ENCODE assay signal across 8 mouse cellular contexts in genomic region chr10:120124801-120125464, GRCm38 (mm10). TPM values are rescaled to one million over a fixed set of nuclear protein-coding genes. Genes with fewer than 3 reads are reported as not detected.
A peak's percentile ranks its signal among the peaks of the same experiment; 100 is the strongest.
DNase-seq lines count a peak whose midpoint lies in the region; TF ChIP-seq lines count a peak whose summit lies in the region.

No protein-coding gene starts in this region.

- no peaks in the 10 kb centered on the region for H3K4me1 ChIP-seq in bone marrow, adult 2 months (ENCODE audit: control insufficient read depth, insufficient read depth, low read length)
- H3K4me1 ChIP-seq in embryonic fibroblast, embryonic 13.5 days (ENCODE audit: control insufficient read depth, insufficient read depth, low read length): peaks cover 3% of the 10 kb centered on the region; the same call in 1 of the 2 replicates

- intact Hi-C loops in heart, postnatal 10 days (cut with DNase I): loop anchor here (1.0 to 5.0 kb wide), 4 partner anchors 61 to 322 kb away; partner anchors contain the start of genes Irak3 and Tmbim4

- H3K4me3 ChIP-seq in bone marrow, adult 2 months (replicated peaks; ENCODE audit: control insufficient read depth, low read depth, low read length): no peak overlapping the region
- H3K4me3 ChIP-seq in embryonic fibroblast, embryonic 13.5 days (ENCODE audit: insufficient read depth, low read length): no peak overlapping the region

- TF ChIP-seq CTCF in bone marrow, adult 2 months (IDR thresholded peaks at IDR 0.05; ENCODE audit: control insufficient read depth, insufficient read depth, low read length): peak; percentile 86
- TF ChIP-seq CTCF in embryonic fibroblast, embryonic 13.5 days (IDR thresholded peaks at IDR 0.05; ENCODE audit: borderline replicate concordance, insufficient read depth, low read length): peak; percentile 78; the same call in 1 of the 2 replicates

- 39% methylated on average over 7 of the region's 7 CpGs for WGBS in bone marrow, adult 2 months

- DNase-seq in ES-CJ7 (ENCODE audit: low read depth, low spot score): peak; percentile 89
- peak; percentile 89 to 93 for DNase-seq in heart, postnatal 10 days
- DNase-seq in layer of hippocampus, adult 9-11 months: peak; percentile 76
- DNase-seq in lung, postnatal 10 days: peak; percentile 90
- peak; percentile 75 for DNase-seq in right cerebral cortex, postnatal 25 days
- DNase-seq in urinary bladder, postnatal 36 days (ENCODE audit: low spot score in 2 of 2): peak; percentile 72 to 84

- no peak for TF ChIP-seq POLR2A in bone marrow, adult 2 months (IDR thresholded peaks at IDR 0.05; ENCODE audit: borderline replicate concordance, control insufficient read depth, low read depth, low read length)
- no peak for TF ChIP-seq POLR2A in embryonic fibroblast, embryonic 13.5 days (IDR thresholded peaks at IDR 0.05; ENCODE audit: low read depth, low read length)

- no peak overlapping the region for H3K27ac ChIP-seq in bone marrow, adult 2 months (ENCODE audit: control insufficient read depth, insufficient read depth, low read depth, low read length, poor library complexity)
- H3K27ac ChIP-seq in embryonic fibroblast, embryonic 13.5 days (ENCODE audit: insufficient read depth, low read length): no peak overlapping the region

RNA-seq across cellular contexts. Expression of gene Helb, which starts 12.1 kb away (rescaled TPM):
- polyA plus RNA-seq in bone marrow, adult 2 months (2011; ENCODE audit: insufficient read depth, insufficient read length, low replicate concordance, missing spikeins): 17.6 TPM in 2 replicates
- polyA plus RNA-seq in embryonic fibroblast, embryonic 13.5 days (2011; ENCODE audit: insufficient read length, low read depth, missing spikeins): 8.8 and 11.1 TPM in 2 replicates
- total RNA-seq in heart, postnatal 10 days (2021): 10 to 100 TPM; 10.6 to 12.0 TPM
